Mouse (Mus musculus) gastrocnemius, postnatal 14 days (tissue): ENCODE results near the gene Bdh1. TPM values are rescaled to one million over a fixed set of nuclear protein-coding genes. Genes with fewer than 3 reads are reported as not detected.
"Not testable (repeated sequence)": the region's sequence is repeated elsewhere in the genome, so short reads cannot be mapped to it uniquely, and the experiment has no call there.

ENCODE experiments used
- DNase-seq: peaks from one replicate; pipeline ENCODE4 v3.0.0; 2021; ENCODE audit warnings: mixed read lengths
- intact Hi-C: fragments of 180-260 bp; cut with DNase I; formaldehyde crosslinking; loops from one replicate; pipeline ENCODE4 v1.15.1; 2025; ENCODE audit warnings: low total_unique reads
- total RNA-seq, 2 experiments: library from RNA; stranded (reverse); gene quantifications; 2 replicates each; pipeline ENCODE4 v1.2.3; 2021

Bdh1 gene
- total RNA-seq, 2 experiments from 2014 or later: 0.29 to 0.57 TPM

GRCm38 (mm10) chr16:31459968-31460461 is 37.9 kb downstream of the Bdh1 start:
- intact Hi-C loops: no loop called here
- no peak for DNase-seq

GRCm38 (mm10) chr16:31460506-31460905 is 38.4 kb downstream of the Bdh1 start:
- DNase-seq: no peak
- intact Hi-C loops: no loop called here

GRCm38 (mm10) chr16:31461046-31461445 is 39.0 kb downstream of the Bdh1 start:
- intact Hi-C loops: no loop called here

GRCm38 (mm10) chr16:31462113-31462687 is 40.1 kb downstream of the Bdh1 start:
- no peak for DNase-seq
- intact Hi-C loops: no loop called here

More at GRCm38 (mm10) chr16:31461046-31461445, 39.0 kb downstream of the Bdh1 start:
- DNase-seq: no peak

GRCm38 (mm10) chr16:31464953-31465352 is 42.9 kb downstream of the Bdh1 start:
- intact Hi-C loops: loop anchor here (5.0 kb wide), 1 partner anchor 237 kb away; no protein-coding TSS in a partner anchor
- no peak for DNase-seq

- peak; percentile 42 for DNase-seq
- intact Hi-C loops: loop anchor here (5.0 kb wide), 1 partner anchor 237 kb away; no protein-coding TSS in a partner anchor
Observed at GRCm38 (mm10) chr16:31465630-31466029, 43.5 kb downstream of the Bdh1 start.

- intact Hi-C loops: loop anchor here (5.0 kb wide), 1 partner anchor 236 kb away; no protein-coding TSS in a partner anchor
- no peak for DNase-seq
Observed at GRCm38 (mm10) chr16:31466106-31466505, 44.0 kb downstream of the Bdh1 start.

GRCm38 (mm10) chr16:31470819-31471218 is 48.7 kb downstream of the Bdh1 start:
- intact Hi-C loops: not testable (repeated sequence)

GRCm38 (mm10) chr16:31471994-31472393 is 49.9 kb downstream of the Bdh1 start:
- DNase-seq: no peak
- intact Hi-C loops: no loop called here

More at GRCm38 (mm10) chr16:31470819-31471218, 48.7 kb downstream of the Bdh1 start:
- not testable (repeated sequence) for DNase-seq

GRCm38 (mm10) chr16:31473226-31473625 is 51.1 kb downstream of the Bdh1 start:
- DNase-seq: no peak
- intact Hi-C loops: no loop called here

- DNase-seq: peak; percentile 65
- intact Hi-C loops: no loop called here
Observed at GRCm38 (mm10) chr16:31475123-31475968, 53.3 kb downstream of the Bdh1 start.

GRCm38 (mm10) chr16:31476872-31477603 is 55.0 kb downstream of the Bdh1 start:
- intact Hi-C loops: no loop called here
- DNase-seq: no peak

GRCm38 (mm10) chr16:31485336-31485735 is 63.3 kb downstream of the Bdh1 start:
- no peak for DNase-seq
- intact Hi-C loops: no loop called here

GRCm38 (mm10) chr16:31487266-31487665 is 65.2 kb downstream of the Bdh1 start:
- intact Hi-C loops: no loop called here
- no peak for DNase-seq

- intact Hi-C loops: no loop called here
- no peak for DNase-seq
Observed at GRCm38 (mm10) chr16:31489096-31489495, 67.0 kb downstream of the Bdh1 start.

GRCm38 (mm10) chr16:31490967-31491366 is 68.9 kb downstream of the Bdh1 start:
- no peak for DNase-seq
- intact Hi-C loops: no loop called here

GRCm38 (mm10) chr16:31492921-31493549 is 71.0 kb downstream of the Bdh1 start:
- intact Hi-C loops: no loop called here
- no peak for DNase-seq

- no peak for DNase-seq
- intact Hi-C loops: no loop called here
Observed at GRCm38 (mm10) chr16:31493550-31493965, 71.5 kb downstream of the Bdh1 start.

GRCm38 (mm10) chr16:31493991-31494390 is 71.9 kb downstream of the Bdh1 start:
- peak; percentile 31 for DNase-seq
- intact Hi-C loops: no loop called here
